Mouse (Mus musculus) heart, embryonic 14.5 days (tissue): ENCODE data around the gene Ttyh1. TPM values are rescaled to one million over a fixed set of nuclear protein-coding genes. Genes with fewer than 3 reads are reported as not detected.

ENCODE experiments used
- ATAC-seq: fragments of 200-750 bp; cut with Nextera tagmentation; 2 replicates; pipeline ENCODE4 v1.8.0; 2017; ENCODE audit warnings: low read depth, moderate TSS enrichment; ENCODE audit not compliant: insufficient number of reproducible peaks, insufficient read depth, low FRiP score
- H3K27ac ChIP-seq, 2 experiments: fragments of 200-500 bp in 1 of 2; fragments of 300-500 bp in 1 of 2; sonication (generic) in 1 of 2; replicated peaks in 1 of 2; 2 replicates each; pipeline ENCODE4 v1.5.1; 2012 to 2014; ENCODE audit warnings: low read depth in 2 of 2, low read length in 2 of 2, control low read depth in 1 of 2, mild to moderate bottlenecking in 1 of 2, mixed read lengths in 1 of 2; ENCODE audit not compliant: control insufficient read depth in 1 of 2, insufficient read depth in 1 of 2
- H3K27me3 ChIP-seq: fragments of 300-500 bp; sonication (generic); 2 replicates; pipeline ENCODE4 v1.6.1; 2014; ENCODE audit warnings: mild to moderate bottlenecking, low read length, control low read depth; ENCODE audit not compliant: control insufficient read depth, insufficient read depth
- H3K36me3 ChIP-seq: fragments of 300-500 bp; sonication (generic); 2 replicates; pipeline ENCODE4 v1.6.1; 2014; ENCODE audit warnings: mild to moderate bottlenecking, control low read depth, low read length, mixed read lengths; ENCODE audit not compliant: control insufficient read depth, insufficient read depth
- H3K4me1 ChIP-seq, 2 experiments: fragments of 200-500 bp in 1 of 2; fragments of 300-500 bp in 1 of 2; sonication (generic) in 1 of 2; 2 replicates each; pipeline ENCODE4 v1.6.1; 2012 to 2014; ENCODE audit warnings: low read length in 2 of 2, control low read depth in 1 of 2, mixed read lengths in 1 of 2; ENCODE audit not compliant: control insufficient read depth in 2 of 2, insufficient read depth in 2 of 2
- H3K4me2 ChIP-seq: fragments of 300-500 bp; sonication (generic); 2 replicates; pipeline ENCODE4 v1.6.1; 2014; ENCODE audit warnings: mild to moderate bottlenecking, low read length
- H3K4me3 ChIP-seq, 2 experiments: fragments of 200-500 bp in 1 of 2; fragments of 300-500 bp in 1 of 2; sonication (generic) in 1 of 2; 2 replicates each; pipeline ENCODE4 v1.5.1; 2012 to 2014; ENCODE audit warnings: low read length in 2 of 2, mild to moderate bottlenecking in 2 of 2, control low read depth in 1 of 2, low read depth in 1 of 2, moderate library complexity in 1 of 2; ENCODE audit not compliant: control insufficient read depth in 1 of 2, insufficient read depth in 1 of 2
- H3K9ac ChIP-seq: fragments of 300-500 bp; sonication (generic); 2 replicates; pipeline ENCODE4 v1.6.1; 2014; ENCODE audit warnings: mild to moderate bottlenecking, low read length
- H3K9me3 ChIP-seq: fragments of 300-500 bp; sonication (generic); 2 replicates; pipeline ENCODE4 v1.6.1; 2016; ENCODE audit warnings: low read length, control low read depth; ENCODE audit not compliant: control insufficient read depth
- WGBS: fragments of 180-500 bp; shearing (Covaris S2); extraction: QIAGEN DNeasy Blood & Tissue Kit; methylation state at CpG from one replicate; pipeline ENCODE4 v1.1.7; 2014; 5-methylcytosine and 5-hydroxymethylcytosine counted together
- polyA plus RNA-seq: library from polyadenylated mRNA; unstranded; fragments of >200 nt; fragmentation: Nextera tagmentation; extraction: Ambion mirVana; gene quantifications from 2 replicates; pipeline ENCODE4 v1.2.1, GENCODE M21; 2014

The Ttyh1 gene
- polyA plus RNA-seq, 1 experiment from 2014 or later = 0.72 TPM

GRCm38 (mm10) chr7:4085562-4085961, 33.6 kb upstream of the Ttyh1 start:
- Histone ChIP-seq H3K27me3 (no peaks in the 10 kb centered on the region), H3K9ac (no peak overlapping the region), H3K36me3 (no peaks in the 10 kb centered on the region), H3K4me3 (no peak overlapping the region), H3K9me3 (no peaks in the 10 kb centered on the region), H3K4me1 (no peaks in the 10 kb centered on the region), H3K4me2 (no peak overlapping the region), H3K27ac (no peak overlapping the region)
- ATAC-seq = no peak

- H3K4me3 ChIP-seq = no peak overlapping the region
- H3K4me2 ChIP-seq = no peak overlapping the region
- 66% methylated on average over 4 of the region's 4 CpGs for WGBS
- ATAC-seq = no peak
- no peak overlapping the region for H3K9ac ChIP-seq
- H3K27me3 ChIP-seq = no peaks in the 10 kb centered on the region
- H3K9me3 ChIP-seq = no peaks in the 10 kb centered on the region
- no peak overlapping the region for H3K27ac ChIP-seq
- 0 out of 4 replicates have a peak, but pooled peaks cover 0 to 2% of the 10 kb centered on the region in 2 experiments for H3K4me1 ChIP-seq
- no peaks in the 10 kb centered on the region for H3K36me3 ChIP-seq
Measured at GRCm38 (mm10) chr7:4087238-4087895, 31.8 kb upstream of the Ttyh1 start.

- Histone ChIP-seq H3K27me3 (no peaks in the 10 kb centered on the region), H3K4me2 (no peak overlapping the region), H3K9me3 (no peaks in the 10 kb centered on the region), H3K4me1 (0 out of 4 replicates have a peak, but pooled peaks cover 0 to 2% of the 10 kb centered on the region in 2 experiments), H3K4me3 (no peak overlapping the region), H3K36me3 (no peaks in the 10 kb centered on the region), H3K9ac (no peak overlapping the region), H3K27ac (no peak overlapping the region)
- ATAC-seq = no peak
- 70% methylated on average over 6 of the region's 6 CpGs for WGBS
Measured at GRCm38 (mm10) chr7:4087896-4088480, 31.2 kb upstream of the Ttyh1 start.

- Histone ChIP-seq H3K36me3 (no peaks in the 10 kb centered on the region), H3K9me3 (no peaks in the 10 kb centered on the region), H3K27ac (no peak overlapping the region), H3K9ac (no peak overlapping the region), H3K4me1 (0 out of 4 replicates have a peak, but pooled peaks cover 0 to 2% of the 10 kb centered on the region in 2 experiments), H3K27me3 (no peaks in the 10 kb centered on the region), H3K4me2 (no peak overlapping the region), H3K4me3 (no peak overlapping the region)
- 68% methylated on average over 2 of the region's 2 CpGs for WGBS
- ATAC-seq = no peak
Measured at GRCm38 (mm10) chr7:4088679-4089078, 30.5 kb upstream of the Ttyh1 start.

- Histone ChIP-seq H3K27me3 (no peaks in the 10 kb centered on the region), H3K4me1 (0 out of 4 replicates have a peak, but pooled peaks cover 0 to 2% of the 10 kb centered on the region in 2 experiments), H3K4me3 (no peak overlapping the region), H3K36me3 (no peaks in the 10 kb centered on the region), H3K27ac (no peak overlapping the region), H3K4me2 (no peak overlapping the region), H3K9ac (no peak overlapping the region), H3K9me3 (no peaks in the 10 kb centered on the region)
- WGBS = 15% methylated on average over 8 of the region's 8 CpGs
- ATAC-seq = no peak
Measured at GRCm38 (mm10) chr7:4091170-4091569, 28.0 kb upstream of the Ttyh1 start.

- Histone ChIP-seq H3K4me2 (no peak overlapping the region), H3K4me1 (no peaks in the 10 kb centered on the region), H3K9ac (no peak overlapping the region), H3K4me3 (no peak overlapping the region), H3K27ac (no peak overlapping the region), H3K36me3 (no peaks in the 10 kb centered on the region), H3K9me3 (no peaks in the 10 kb centered on the region), H3K27me3 (no peaks in the 10 kb centered on the region)
- ATAC-seq = no peak
- WGBS = 78% methylated on average over 2 of the region's 2 CpGs
Measured at GRCm38 (mm10) chr7:4098301-4098700, 20.9 kb upstream of the Ttyh1 start.

GRCm38 (mm10) chr7:4098832-4099231, 20.4 kb upstream of the Ttyh1 start:
- 61% methylated on average over 2 of the region's 2 CpGs for WGBS
- ATAC-seq = no peak
- H3K4me2 ChIP-seq = no peak overlapping the region

GRCm38 (mm10) chr7:4101144-4101543, 18.1 kb upstream of the Ttyh1 start:
- ATAC-seq = no peak
- H3K27me3 ChIP-seq = no peaks in the 10 kb centered on the region
- no peak overlapping the region for H3K4me2 ChIP-seq
- H3K27ac ChIP-seq = no peak overlapping the region
- no peak overlapping the region for H3K9ac ChIP-seq
- no peaks in the 10 kb centered on the region for H3K36me3 ChIP-seq
- 70% methylated on average over 5 of the region's 5 CpGs for WGBS
- no peaks in the 10 kb centered on the region for H3K4me1 ChIP-seq
- no peak overlapping the region for H3K4me3 ChIP-seq
- no peaks in the 10 kb centered on the region for H3K9me3 ChIP-seq

More at GRCm38 (mm10) chr7:4098832-4099231, 20.4 kb upstream of the Ttyh1 start:
- Histone ChIP-seq H3K4me1 (no peaks in the 10 kb centered on the region), H3K36me3 (no peaks in the 10 kb centered on the region), H3K9ac (no peak overlapping the region), H3K27ac (no peak overlapping the region), H3K27me3 (no peaks in the 10 kb centered on the region), H3K4me3 (no peak overlapping the region), H3K9me3 (no peaks in the 10 kb centered on the region)
